ENCODE assay signal across 13 mouse cellular contexts in the genomic region with DNA sequence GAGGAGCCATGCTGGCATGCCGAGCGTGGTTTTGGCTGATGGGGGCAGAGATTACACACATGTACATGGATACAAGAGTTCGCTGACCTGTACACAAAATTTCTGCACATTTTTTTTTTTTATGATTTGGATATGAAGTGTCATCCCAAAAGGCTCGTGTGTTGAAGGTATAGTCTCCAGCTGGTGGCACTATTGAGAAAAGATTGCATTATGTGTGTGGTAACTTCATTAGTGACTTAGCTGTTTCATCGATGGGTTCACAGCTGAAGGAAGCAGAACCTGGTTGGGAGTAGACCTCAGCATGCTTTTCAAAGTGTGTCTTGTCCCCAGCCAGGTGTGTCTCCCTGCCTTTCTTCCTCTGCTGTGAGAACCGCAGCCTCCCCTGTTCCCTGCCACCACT. TPM values are rescaled to one million over a fixed set of nuclear protein-coding genes. Genes with fewer than 3 reads are reported as not detected.
DNase-seq lines count a peak whose midpoint lies in the region; ATAC-seq and TF ChIP-seq lines count a peak whose summit lies in the region.
"Had no signal": no experiment of that assay in that cellular context is flagged by ENCODE, and none has a peak within 500 bp of the region (broad histone marks: within the 10 kb centered on the region; RNA-seq: fewer than 3 reads in every experiment).

No protein-coding gene starts in this region.

- H3K4me2 ChIP-seq in midbrain, embryonic 14.5 days (ENCODE audit: low read length) = no peak overlapping the region
- H3K4me2 ChIP-seq in midbrain, embryonic 15.5 days = no peak overlapping the region
- H3K4me2 ChIP-seq: embryonic facial prominence, embryonic 12.5 days; heart, embryonic 11.5 days; hindbrain, embryonic 15.5 days had no signal

- H3K27me3 ChIP-seq in heart, adult 2 months (ENCODE audit: control insufficient read depth, insufficient read depth, low read length) = no peaks in the 10 kb centered on the region
- no peaks in the 10 kb centered on the region for H3K27me3 ChIP-seq in midbrain, embryonic 14.5 days (ENCODE audit: control insufficient read depth, insufficient read depth, low read length)
- no peaks in the 10 kb centered on the region for H3K27me3 ChIP-seq in midbrain, embryonic 15.5 days (replicated peaks)
- H3K27me3 ChIP-seq: embryonic facial prominence, embryonic 12.5 days; hindbrain, embryonic 15.5 days had no signal

- no peak for ATAC-seq in midbrain, embryonic 14.5 days (ENCODE audit: low FRiP score, low TSS enrichment)
- no peak for ATAC-seq in midbrain, embryonic 15.5 days (replicated peaks)
- no peak for ATAC-seq in erythroblast, adult 5-6 weeks (replicated peaks; ENCODE audit: low FRiP score, poor library complexity, severe bottlenecking)

- peak; percentile 54 for TF ChIP-seq CTCF in heart, adult 2 months (IDR thresholded peaks at IDR 0.05)

- 57% methylated on average over 6 of the region's 6 CpGs for WGBS in heart, adult 2 months
- WGBS in midbrain, embryonic 14.5 days = 79% methylated on average over 6 of the region's 6 CpGs
- 74% methylated on average over 6 of the region's 6 CpGs for WGBS in midbrain, embryonic 15.5 days

- no peaks in the 10 kb centered on the region for H3K9me3 ChIP-seq in midbrain, embryonic 14.5 days (ENCODE audit: control insufficient read depth, low read length)
- no peaks in the 10 kb centered on the region for H3K9me3 ChIP-seq in midbrain, embryonic 15.5 days
- H3K9me3 ChIP-seq: embryonic facial prominence, embryonic 12.5 days; hindbrain, embryonic 15.5 days had no signal

- TF ChIP-seq EP300 in heart, adult 2 months (IDR thresholded peaks at IDR 0.05; ENCODE audit: insufficient read depth, low read depth, low read length) = no peak

- H3K4me3 ChIP-seq in heart, adult 2 months = no peak overlapping the region
- no peak overlapping the region for H3K4me3 ChIP-seq in midbrain, embryonic 14.5 days (replicated peaks; ENCODE audit: low read depth, low read length)
- no peak overlapping the region for H3K4me3 ChIP-seq in midbrain, embryonic 15.5 days
- H3K4me3 ChIP-seq: embryonic facial prominence, embryonic 12.5 days; hindbrain, embryonic 15.5 days had no signal

- no peak for DNase-seq in heart, adult 2 months
- DNase-seq in heart, postnatal 14 days = no peak
- DNase-seq in midbrain, embryonic 14.5 days = peak; percentile 46
- peak; percentile 18 for DNase-seq in embryo, embryonic 10.5 days (ENCODE audit: low spot score)
- DNase-seq in left cerebral cortex, postnatal 36 days (ENCODE audit: low spot score in 2 of 2) = no peak
- DNase-seq: spleen, adult 18-20 months had no signal

- no peaks in the 10 kb centered on the region for H3K36me3 ChIP-seq in heart, adult 2 months (ENCODE audit: control insufficient read depth, insufficient read depth, low read length)
- no peaks in the 10 kb centered on the region for H3K36me3 ChIP-seq in midbrain, embryonic 14.5 days (ENCODE audit: control insufficient read depth, insufficient read depth, low read length)
- H3K36me3 ChIP-seq in midbrain, embryonic 15.5 days (replicated peaks) = no peaks in the 10 kb centered on the region
- H3K36me3 ChIP-seq: embryonic facial prominence, embryonic 12.5 days; hindbrain, embryonic 15.5 days had no signal

- H3K4me1 ChIP-seq in heart, adult 2 months (ENCODE audit: control insufficient read depth, insufficient read depth, low read length) = no peaks in the 10 kb centered on the region
- no peaks in the 10 kb centered on the region for H3K4me1 ChIP-seq in midbrain, embryonic 14.5 days (ENCODE audit: control insufficient read depth, insufficient read depth, low read length)
- no peaks in the 10 kb centered on the region for H3K4me1 ChIP-seq in midbrain, embryonic 15.5 days
- H3K4me1 ChIP-seq: embryonic facial prominence, embryonic 12.5 days; hindbrain, embryonic 15.5 days had no signal

- no peak overlapping the region for H3K9ac ChIP-seq in heart, adult 2 months (ENCODE audit: low read depth, low read length)
- H3K9ac ChIP-seq in midbrain, embryonic 14.5 days (replicated peaks; ENCODE audit: low read length) = no peak overlapping the region
- H3K9ac ChIP-seq in midbrain, embryonic 15.5 days = no peak overlapping the region
- H3K9ac ChIP-seq: embryonic facial prominence, embryonic 12.5 days; hindbrain, embryonic 15.5 days had no signal

- TF ChIP-seq POLR2A in heart, adult 2 months (IDR thresholded peaks at IDR 0.05; ENCODE audit: insufficient read depth, low read depth, low read length) = no peak

- no peaks in the 10 kb centered on the region for H3K79me2 ChIP-seq in heart, adult 2 months (replicated peaks; ENCODE audit: control insufficient read depth, insufficient read depth, low read length)

- H3K27ac ChIP-seq in heart, adult 2 months = no peak overlapping the region
- H3K27ac ChIP-seq in midbrain, embryonic 14.5 days (replicated peaks; ENCODE audit: low read depth, low read length) = no peak overlapping the region
- no peak overlapping the region for H3K27ac ChIP-seq in midbrain, embryonic 15.5 days
- H3K27ac ChIP-seq: embryonic facial prominence, embryonic 12.5 days; hindbrain, embryonic 15.5 days had no signal

- intact Hi-C loops in heart, adult 2 months (cut with DNase I) = no loop called here
- intact Hi-C loops in heart, postnatal 14 days (cut with DNase I) = loop anchor here (5.0 kb wide), 1 partner anchor 139 kb away; no protein-coding TSS in a partner anchor
- intact Hi-C loops in left cerebral cortex, postnatal 36 days (cut with DNase I) = no loop called here

RNA-seq across cellular contexts. Expression of a gene that starts 1.8 kb away (rescaled TPM):
- total RNA-seq in heart, adult 2 months (2021) = not detected
- 1.6 TPM in 1 of 2 replicates, not detected in the other for polyA plus RNA-seq in heart, adult 2 months (2012; rRNA removed)
- total RNA-seq in heart, postnatal 14 days (2021) = not detected
- polyA plus RNA-seq in midbrain, embryonic 14.5 days (2014; fragmentation: Nextera tagmentation; extraction: Ambion mirVana) = 1.1 TPM in 1 of 2 replicates, not detected in the other
- 0.83 and 1.1 TPM in 2 replicates for polyA plus RNA-seq in midbrain, embryonic 15.5 days (2015; fragmentation: Nextera tagmentation; extraction: Ambion mirVana)
- not detected in 2 replicates for total RNA-seq in erythroblast, adult 5-6 weeks (2015; ENCODE audit: low replicate concordance)
- not detected in 2 replicates for total RNA-seq in erythroblast, adult 5-6 weeks (2017; ENCODE audit: low replicate concordance)
- total RNA-seq in left cerebral cortex, postnatal 36 days (2021) = not detected
- total RNA-seq: ES-E14 had no signal
- polyA plus RNA-seq: heart, embryonic 11.5 days; limb, embryonic 11.5 days had no signal

RNA-seq across cellular contexts. Expression of a gene that starts 41.4 kb away (rescaled TPM):
- total RNA-seq in heart, adult 2 months (2021) = not detected
- polyA plus RNA-seq in heart, adult 2 months (2012; rRNA removed) = 0.27 TPM in 1 of 2 replicates, not detected in the other
- not detected for total RNA-seq in heart, postnatal 14 days (2021)
- polyA plus RNA-seq in midbrain, embryonic 14.5 days (2014; fragmentation: Nextera tagmentation; extraction: Ambion mirVana) = 0.13 and 0.23 TPM in 2 replicates
- 0.15 and 0.46 TPM in 2 replicates for polyA plus RNA-seq in midbrain, embryonic 15.5 days (2015; fragmentation: Nextera tagmentation; extraction: Ambion mirVana)
- not detected in 2 replicates for total RNA-seq in erythroblast, adult 5-6 weeks (2015; ENCODE audit: low replicate concordance)
- total RNA-seq in erythroblast, adult 5-6 weeks (2017; ENCODE audit: low replicate concordance) = not detected in 2 replicates
- 1 to 10 TPM; 5.7 to 8.7 TPM for total RNA-seq in left cerebral cortex, postnatal 36 days (2021)
- total RNA-seq: ES-E14 had no signal
- polyA plus RNA-seq: embryonic facial prominence, embryonic 12.5 days; heart, embryonic 11.5 days; limb, embryonic 11.5 days had no signal

Comparison
In these comparisons a context has a peak if more than half of its experiments do, and no peak if none do; other contexts are left out.
1. DNase-seq: peak in midbrain, embryonic 14.5 days (single experiment) and embryo, embryonic 10.5 days (single experiment); none in heart, adult 2 months (0 of 2), heart, postnatal 14 days (0 of 2) and left cerebral cortex, postnatal 36 days (0 of 2).
2. RNA of a gene that starts 41.4 kb away (total RNA-seq): 5.7 to 8.7 TPM in left cerebral cortex, postnatal 36 days; not detected in heart, postnatal 14 days, not detected in heart, adult 2 months and not detected in erythroblast, adult 5-6 weeks; every median in the first group is over 4 times any median in the second.